Mouse (Mus musculus): ENCODE data around the gene Eif3g.

Gene Eif3g

DNA sequence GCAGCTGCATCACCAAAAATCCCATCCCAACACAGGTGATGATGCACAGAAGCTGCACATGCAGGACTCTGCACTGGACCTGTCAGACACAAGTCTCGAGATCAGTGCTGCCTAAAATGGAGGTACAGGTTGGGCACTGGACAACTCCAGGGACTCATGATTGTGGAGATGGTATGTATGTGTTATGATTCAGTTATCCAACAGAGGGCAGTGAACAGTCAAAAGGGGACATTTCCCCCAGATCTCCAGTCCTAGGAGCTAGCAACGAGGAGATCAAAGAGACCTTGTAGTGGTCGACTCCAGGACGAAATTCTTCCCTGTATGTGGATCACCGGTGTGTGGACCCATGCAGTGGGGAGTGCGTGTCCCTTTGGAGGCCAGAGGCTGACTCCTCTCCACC is 38.5 kb downstream of the Eif3g start:
- DNase-seq (ENCODE audit: low read depth, low spot score), result no peak

DNA sequence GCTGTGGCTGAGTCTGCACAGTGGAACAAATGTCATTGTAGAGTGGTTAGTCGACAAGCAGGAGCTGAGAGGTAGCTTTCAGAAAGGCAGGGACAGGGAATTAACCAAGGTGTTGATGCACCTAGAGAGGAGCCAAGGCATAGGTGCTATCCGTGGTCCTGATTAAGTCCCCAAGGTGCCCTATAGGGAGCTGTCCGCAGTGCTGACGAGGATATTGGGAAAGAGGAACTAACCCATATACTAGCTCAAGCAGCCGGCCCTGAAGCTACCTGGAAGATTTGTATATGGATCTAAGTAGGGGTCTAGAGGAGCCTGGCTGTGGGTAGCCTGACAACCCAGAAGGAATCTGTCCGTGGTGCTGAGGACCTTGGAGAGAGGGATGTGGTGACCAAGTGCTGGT is 41.3 kb downstream of the Eif3g start:
- DNase-seq (ENCODE audit: low read depth, low spot score), result no peak

- no peak for DNase-seq (ENCODE audit: low read depth, low spot score)
Measured at GRCm38 (mm10) chr9:20850179-20850578, 48.2 kb downstream of the Eif3g start.

All from WW6 (cell line).